Mouse (Mus musculus): Measurements from ENCODE around the gene Kmt5c. TPM values are rescaled to one million over a fixed set of nuclear protein-coding genes. Genes with fewer than 3 reads are reported as not detected.
"Not testable (repeated sequence)": the region's sequence is repeated elsewhere in the genome, so short reads cannot be mapped to it uniquely, and the experiment has no call there.

Kmt5c gene
- polyA plus RNA-seq, 1 experiment from 2014 or later = 61.6 TPM

- Histone ChIP-seq H3K9ac (no peak overlapping the region), H3K4me3 (no peak overlapping the region), H3K9me3 (peaks cover 6% of the 10 kb centered on the region; the same call in 1 of the 2 replicates), H3K4me2 (replicated peaks) (peak overlapping the region; percentile 65), H3K4me1 (peaks cover 16% of the 10 kb centered on the region), H3K27ac (no peak overlapping the region), H3K27me3 (peaks cover 73% of the 10 kb centered on the region), H3K36me3 (no peaks in the 10 kb centered on the region)
- WGBS = 7% methylated on average over 20 of the region's 20 CpGs
- ATAC-seq (ENCODE audit: low FRiP score, low read depth) = no peak
Observed at GRCm38 (mm10) chr7:4777851-4778637, 38.1 kb downstream of the Kmt5c start.

DNA sequence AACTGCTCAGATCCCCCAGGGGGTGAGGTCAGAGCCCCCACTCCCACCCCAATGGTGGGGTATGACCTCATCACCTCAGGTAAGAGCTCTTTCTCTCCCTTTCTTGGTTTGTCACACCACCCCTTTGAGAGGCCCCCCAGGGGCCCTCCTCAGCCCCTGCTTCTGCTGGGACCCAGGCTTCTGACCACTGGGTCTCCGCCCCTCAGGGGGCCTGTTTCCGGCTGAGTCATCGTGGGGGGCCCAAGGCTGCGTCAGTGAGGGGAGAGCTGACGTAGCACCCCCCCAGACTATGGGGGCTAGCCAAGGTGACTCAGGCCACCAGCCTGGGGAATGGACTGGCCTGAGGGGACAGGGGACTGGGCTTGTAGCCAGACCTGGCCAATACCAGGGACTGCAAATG is 40.0 kb downstream of the Kmt5c start:
- Histone ChIP-seq H3K36me3 (no peaks in the 10 kb centered on the region), H3K9ac (no peak overlapping the region), H3K9me3 (peaks cover 6% of the 10 kb centered on the region; the same call in 1 of the 2 replicates), H3K4me3 (no peak overlapping the region), H3K27me3 (peaks cover 63% of the 10 kb centered on the region), H3K4me1 (peaks cover 16% of the 10 kb centered on the region), H3K4me2 (replicated peaks) (no peak overlapping the region), H3K27ac (no peak overlapping the region)
- no peak for ATAC-seq (ENCODE audit: low FRiP score, low read depth)
- 29% methylated on average over 5 of the region's 5 CpGs for WGBS

DNA sequence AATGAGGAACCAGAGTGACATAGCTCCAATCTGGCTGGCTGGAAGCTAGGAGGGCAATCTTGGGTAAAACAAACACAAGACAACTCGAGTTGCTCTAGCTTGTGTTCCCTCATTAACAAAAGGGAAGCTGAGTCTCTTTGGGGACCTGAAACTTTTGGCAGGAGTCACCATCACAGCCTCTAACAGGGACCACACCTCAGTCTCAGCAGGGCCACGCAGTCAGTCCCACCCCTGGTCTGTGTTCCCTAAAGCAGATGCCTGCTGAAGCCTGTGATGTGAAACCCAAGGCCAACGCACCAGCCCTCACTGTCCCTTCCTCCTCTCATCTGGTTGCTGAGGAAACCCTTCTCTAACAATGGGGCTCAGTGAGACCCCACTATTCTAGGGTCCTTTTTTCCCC is 42.2 kb downstream of the Kmt5c start:
- Histone ChIP-seq H3K4me3 (no peak overlapping the region), H3K27me3 (peaks cover 40% of the 10 kb centered on the region), H3K36me3 (no peaks in the 10 kb centered on the region), H3K27ac (no peak overlapping the region), H3K4me1 (peaks cover 11% of the 10 kb centered on the region), H3K9me3 (no peaks in the 10 kb centered on the region), H3K9ac (no peak overlapping the region), H3K4me2 (replicated peaks) (no peak overlapping the region)
- 57% methylated on average over 3 of the region's 3 CpGs for WGBS
- ATAC-seq (ENCODE audit: low FRiP score, low read depth) = no peak

DNA sequence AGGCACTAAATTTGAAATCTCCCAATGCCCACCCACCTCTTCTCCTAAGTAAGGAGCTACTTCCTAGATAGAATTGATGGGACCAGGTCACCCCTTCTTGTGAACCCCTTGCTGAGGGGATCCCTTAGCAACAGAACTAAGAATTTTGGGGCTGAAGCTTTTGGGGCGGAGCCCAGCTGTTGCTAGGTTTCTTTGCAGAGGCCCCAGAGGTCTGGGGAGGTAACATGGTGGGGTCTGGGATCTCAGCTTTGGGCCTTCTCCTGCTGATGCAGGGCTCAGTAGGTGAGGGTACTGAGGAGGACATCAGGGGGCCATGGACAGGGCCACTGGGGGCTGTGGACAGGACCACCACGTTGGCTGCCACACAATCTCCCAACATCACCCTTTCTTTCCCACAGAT is 42.8 kb downstream of the Kmt5c start, which contains the start of the genes Il11 and Tmem190:
Gene Il11 (minus strand): TSS at position 101 of the 400 bp plus-strand sequence.
Gene Tmem190 (plus strand): TSS at position 179 of the 400 bp plus-strand sequence.
- Histone ChIP-seq H3K9me3 (no peaks in the 10 kb centered on the region), H3K4me3 (no peak within 1 kb of the TSS), H3K4me1 (peaks cover 5% of the 10 kb centered on the region; the same call in 1 of the 2 replicates), H3K4me2 (replicated peaks) (no peak within 1 kb of the TSS), H3K27me3 (peaks cover 38% of the 10 kb centered on the region), H3K36me3 (no peaks in the 10 kb centered on the region), H3K27ac (no peak within 1 kb of the TSS), H3K9ac (no peak within 1 kb of the TSS)
- WGBS = 75% methylated on average over 2 of the region's 2 CpGs
- no peak for ATAC-seq (ENCODE audit: low FRiP score, low read depth)

- H3K36me3 ChIP-seq = no peaks in the 10 kb centered on the region
- H3K9me3 ChIP-seq = no peaks in the 10 kb centered on the region
- WGBS = 75% methylated on average over 14 of the region's 14 CpGs
- no peak overlapping the region for H3K9ac ChIP-seq
- peaks cover 31% of the 10 kb centered on the region for H3K27me3 ChIP-seq
- no peak for ATAC-seq (ENCODE audit: low FRiP score, low read depth)
- H3K4me3 ChIP-seq = no peak overlapping the region
- no peak overlapping the region for H3K4me2 ChIP-seq (replicated peaks)
- no peak overlapping the region for H3K27ac ChIP-seq
- H3K4me1 ChIP-seq = peaks cover 6% of the 10 kb centered on the region
Observed at GRCm38 (mm10) chr7:4783667-4784268, 43.9 kb downstream of the Kmt5c start.

- Histone ChIP-seq H3K36me3 (peaks cover under 1% of the 10 kb centered on the region; the same call in 1 of the 2 replicates), H3K4me3 (peak overlapping the region; percentile 64), H3K4me1 (peaks cover 13% of the 10 kb centered on the region), H3K27me3 (peaks cover 22% of the 10 kb centered on the region), H3K4me2 (replicated peaks) (peak overlapping the region; percentile 87), H3K9me3 (no peaks in the 10 kb centered on the region), H3K9ac (peak overlapping the region; percentile 85), H3K27ac (0 out of 2 replicates have a peak overlapping the region, but pooled peaks have one; percentile 22)
- peak; percentile 41; the same call in 1 of the 2 replicates for ATAC-seq (ENCODE audit: low FRiP score, low read depth)
- WGBS = 3% methylated on average over 58 of the region's 64 CpGs
Observed at GRCm38 (mm10) chr7:4788499-4789435, 48.9 kb downstream of the Kmt5c start.

- Histone ChIP-seq H3K9ac (peak within 1 kb of the TSS; percentile 85), H3K27me3 (peaks cover 22% of the 10 kb centered on the region), H3K4me2 (replicated peaks) (peak within 1 kb of the TSS; percentile 87), H3K36me3 (peaks cover 8% of the 10 kb centered on the region), H3K4me3 (peak within 1 kb of the TSS; percentile 64), H3K4me1 (peaks cover 21% of the 10 kb centered on the region), H3K9me3 (no peaks in the 10 kb centered on the region), H3K27ac (0 out of 2 replicates have a peak within 1 kb of the TSS, but pooled peaks have one; percentile 22)
- ATAC-seq (ENCODE audit: low FRiP score, low read depth) = 0 out of 2 replicates have a peak, but pooled peaks have one; percentile 0
- 8% methylated on average over 37 of the region's 40 CpGs for WGBS
Observed at GRCm38 (mm10) chr7:4789436-4789935, 49.6 kb downstream of the Kmt5c start, which contains the start of gene Tmem238. TSS of gene Tmem238 (minus strand) at chr7:4789656.

DNA sequence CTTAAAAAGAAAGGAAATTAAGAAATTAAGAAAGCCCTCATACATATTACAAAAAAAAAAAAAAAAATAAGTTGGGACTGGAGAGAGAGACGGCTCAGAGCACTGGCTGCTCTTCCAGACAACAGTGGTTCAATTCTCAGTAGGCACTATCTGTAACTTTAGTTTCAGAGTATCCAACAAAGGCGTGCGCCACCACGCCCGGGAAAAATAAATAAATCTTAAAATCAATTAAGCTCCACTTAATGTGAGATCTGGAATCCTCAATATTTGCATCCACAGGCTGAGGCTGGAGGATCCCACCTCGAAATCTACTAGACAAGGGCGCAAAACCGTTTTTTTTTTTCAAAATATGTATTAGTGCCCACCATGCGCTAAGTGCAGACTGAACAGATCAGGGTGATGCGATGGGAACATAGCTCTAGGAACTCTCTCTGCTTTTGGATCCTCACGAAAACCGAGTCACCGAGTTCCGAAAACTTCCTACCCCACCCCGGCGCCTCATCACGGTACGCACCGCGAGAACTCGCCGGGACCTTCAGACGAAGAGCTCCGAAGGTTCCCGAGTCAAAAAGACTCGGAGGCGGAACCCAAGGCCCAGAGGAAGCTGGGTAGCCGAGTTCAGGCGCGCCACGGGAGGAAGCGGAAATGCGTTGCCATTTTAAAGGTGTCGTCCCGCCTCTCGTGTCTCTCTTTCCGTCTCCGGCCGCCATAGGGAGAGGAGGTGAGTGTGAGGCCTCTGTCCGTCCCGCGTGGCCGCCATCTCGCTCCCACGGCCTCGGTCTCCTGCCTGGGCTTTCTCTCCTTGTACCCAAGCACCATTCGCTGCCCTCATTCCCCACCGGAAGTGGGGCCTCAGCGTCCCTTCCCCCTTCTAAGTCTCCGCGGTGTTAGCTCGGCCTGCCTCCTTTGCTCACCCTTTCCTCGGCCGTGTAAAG is 52.6 kb downstream of the Kmt5c start, which contains the start of gene Rpl28:
Gene Rpl28 (plus strand): TSS at position 597 of the 935 bp plus-strand sequence.
- peak within 1 kb of the TSS; percentile 96 for H3K9ac ChIP-seq
- peak; percentile 90 for ATAC-seq (ENCODE audit: low FRiP score, low read depth)
- peaks cover 39% of the 10 kb centered on the region for H3K36me3 ChIP-seq
- H3K27me3 ChIP-seq = peaks cover 19% of the 10 kb centered on the region
- WGBS = 2% methylated on average over 54 of the region's 54 CpGs
- H3K27ac ChIP-seq = peak within 1 kb of the TSS; percentile 90
- peaks cover 24% of the 10 kb centered on the region for H3K4me1 ChIP-seq
- H3K4me3 ChIP-seq = peak within 1 kb of the TSS; percentile 91
- H3K4me2 ChIP-seq (replicated peaks) = peak within 1 kb of the TSS; percentile 93
- no peaks in the 10 kb centered on the region for H3K9me3 ChIP-seq

DNA sequence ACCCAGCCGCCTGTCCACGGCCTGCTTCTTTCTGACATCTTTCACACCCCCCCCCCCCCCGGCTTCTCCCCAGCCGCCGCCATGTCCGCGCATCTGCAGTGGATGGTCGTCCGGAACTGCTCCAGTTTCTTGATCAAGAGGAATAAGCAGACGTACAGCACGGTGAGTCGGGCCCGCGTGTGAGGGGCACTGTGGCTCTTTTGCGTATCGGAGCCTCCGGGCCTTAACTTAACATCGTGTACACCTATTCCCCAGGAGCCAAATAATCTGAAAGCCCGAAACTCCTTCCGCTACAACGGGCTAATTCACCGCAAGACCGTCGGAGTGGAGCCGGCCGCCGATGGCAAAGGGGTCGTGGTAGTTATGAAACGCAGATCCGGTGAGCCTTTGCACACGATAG is 53.3 kb downstream of the Kmt5c start:
- Histone ChIP-seq H3K4me3 (peak overlapping the region; percentile 91), H3K36me3 (peaks cover 42% of the 10 kb centered on the region), H3K27me3 (peaks cover 17% of the 10 kb centered on the region), H3K4me1 (peaks cover 22% of the 10 kb centered on the region), H3K27ac (peak overlapping the region; percentile 90), H3K9ac (peak overlapping the region; percentile 96), H3K4me2 (replicated peaks) (peak overlapping the region; percentile 93)
- not testable (repeated sequence) for H3K9me3 ChIP-seq
- WGBS = under 1% methylated on average over 31 of the region's 31 CpGs
- ATAC-seq (ENCODE audit: low FRiP score, low read depth) = peak; percentile 1; the same call in 1 of the 2 replicates

DNA sequence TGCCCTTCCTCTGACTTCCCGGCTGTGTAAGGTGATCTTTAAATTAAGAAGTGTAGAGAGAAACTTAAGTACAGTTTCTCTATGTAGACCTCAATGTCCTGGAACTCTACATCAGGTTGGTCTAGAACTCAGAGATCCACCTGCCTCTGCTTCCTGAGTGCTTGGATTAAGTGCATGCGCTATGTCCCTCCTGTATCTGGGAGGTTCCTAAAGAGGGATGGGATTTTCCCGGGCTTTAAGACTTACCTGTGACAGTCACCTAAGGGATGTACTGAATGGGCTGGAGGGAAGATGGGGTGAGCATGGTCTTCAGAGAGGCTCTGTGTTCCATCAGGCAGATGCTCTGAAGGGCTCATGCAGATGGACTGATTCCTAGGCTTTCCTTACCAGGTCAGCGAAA is 53.8 kb downstream of the Kmt5c start:
- Histone ChIP-seq H3K4me2 (replicated peaks) (peak overlapping the region; percentile 93), H3K9me3 (no peaks in the 10 kb centered on the region)
- no peak for ATAC-seq (ENCODE audit: low FRiP score, low read depth)

More for the DNA sequence above, 53.8 kb downstream of the Kmt5c start:
- H3K4me3 ChIP-seq = peak overlapping the region; percentile 91
- WGBS = 38% methylated on average over 4 of the region's 4 CpGs
- H3K27me3 ChIP-seq = peaks cover 15% of the 10 kb centered on the region
- H3K36me3 ChIP-seq = peaks cover 42% of the 10 kb centered on the region
- H3K9ac ChIP-seq = peak overlapping the region; percentile 96
- H3K4me1 ChIP-seq = peaks cover 18% of the 10 kb centered on the region
- peak overlapping the region; percentile 90; the same call in 1 of the 2 replicates for H3K27ac ChIP-seq

Measured in limb, embryonic 13.5 days (tissue).